Mouse (Mus musculus): ENCODE results near the gene Cdkn2aipnl. TPM values are rescaled to one million over a fixed set of nuclear protein-coding genes. Genes with fewer than 3 reads are reported as not detected.
A peak's percentile ranks its signal among the peaks of the same experiment; 100 is the strongest.

The Cdkn2aipnl gene
- polyA plus RNA-seq, 1 experiment from 2014 or later = 114 TPM

DNA sequence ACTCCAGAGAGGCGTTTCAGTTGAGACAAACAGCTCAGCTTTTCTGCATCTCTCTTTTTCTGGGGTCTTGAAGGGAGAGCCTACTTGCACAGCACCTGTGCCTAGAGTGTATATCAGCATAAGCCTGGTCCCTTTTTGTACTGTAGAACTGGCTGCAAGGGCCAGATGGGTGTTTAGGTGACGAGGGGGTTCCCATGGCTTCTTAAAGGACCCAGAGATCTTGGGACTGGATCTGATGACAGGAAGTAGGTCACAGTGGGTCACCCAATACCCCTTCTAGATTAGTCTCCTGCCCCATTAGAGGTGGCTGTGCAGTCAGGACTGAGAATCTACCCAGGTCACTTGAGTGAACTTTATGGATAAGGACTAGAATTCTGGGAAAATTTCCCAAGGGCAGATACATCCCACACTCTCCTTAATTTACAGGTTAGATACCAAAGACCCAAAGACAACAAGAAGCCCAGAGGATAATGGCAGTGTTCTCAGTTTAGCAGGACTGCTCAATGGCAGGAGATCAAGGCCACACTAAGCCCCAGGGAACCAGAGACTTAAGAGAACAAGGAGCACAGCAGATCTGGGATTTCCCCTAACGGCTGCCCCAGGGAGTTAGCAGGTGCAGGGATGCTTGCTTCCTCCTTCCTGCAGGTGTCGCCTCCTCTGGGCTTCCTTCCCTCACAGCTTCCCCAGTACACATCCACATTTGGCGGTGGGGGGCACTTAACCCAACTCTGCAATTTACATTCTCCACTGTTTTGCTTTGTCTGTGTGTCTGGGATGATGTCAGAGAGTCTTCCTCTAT, 31.6 kb upstream of the Cdkn2aipnl start:
- WGBS = 66% methylated on average over 5 of the region's 5 CpGs
- no peaks in the 10 kb centered on the region for H3K4me1 ChIP-seq
- H3K9me3 ChIP-seq = no peaks in the 10 kb centered on the region
- no peak overlapping the region for H3K4me3 ChIP-seq (replicated peaks)
- no peak for ATAC-seq (ENCODE audit: low FRiP score)
- no peaks in the 10 kb centered on the region for H3K36me3 ChIP-seq (replicated peaks)
- H3K4me2 ChIP-seq = no peak overlapping the region
- no peak overlapping the region for H3K27ac ChIP-seq
- H3K27me3 ChIP-seq = no peaks in the 10 kb centered on the region
- H3K9ac ChIP-seq = no peak overlapping the region

GRCm38 (mm10) chr11:51937361-51937781, 30.1 kb upstream of the Cdkn2aipnl start:
- no peak overlapping the region for H3K27ac ChIP-seq
- 62% methylated on average over 6 of the region's 6 CpGs for WGBS
- ATAC-seq (ENCODE audit: low FRiP score) = no peak

DNA sequence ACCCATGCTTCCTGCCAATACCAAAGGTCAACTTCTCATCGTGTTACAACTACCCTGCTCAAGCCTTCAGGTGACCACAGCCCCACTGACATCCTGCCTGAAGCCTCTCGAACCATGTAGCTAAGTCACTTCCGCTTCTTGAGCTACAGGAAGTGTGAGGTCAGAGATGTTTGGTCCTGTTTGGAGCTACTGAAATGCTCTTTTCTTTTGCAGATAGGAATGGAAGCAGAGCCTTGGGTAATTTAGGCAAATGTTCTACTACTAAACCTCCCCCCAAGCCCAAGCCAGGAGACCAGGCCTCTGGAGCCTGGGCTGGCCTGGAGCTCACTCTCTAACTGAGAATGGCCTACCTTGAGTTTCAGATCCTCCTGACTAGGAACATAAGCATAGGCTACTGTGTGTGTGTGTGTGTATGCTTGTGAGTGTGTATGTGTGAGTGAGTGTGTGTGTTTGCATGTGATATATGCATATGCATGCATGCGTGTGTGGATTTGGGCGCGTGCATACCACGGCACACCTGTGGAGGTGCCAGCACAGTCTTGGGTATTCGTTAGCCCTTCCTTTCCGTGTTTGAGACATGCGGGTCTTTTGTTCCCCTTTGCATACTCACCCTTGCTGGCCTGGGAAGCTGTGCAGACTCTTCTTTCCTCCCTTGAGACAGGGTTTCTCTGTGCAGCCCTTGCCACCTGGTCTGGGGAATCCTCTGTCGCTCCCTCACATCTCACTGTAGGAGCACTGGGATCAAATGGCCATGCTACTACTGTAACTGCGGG, 28.5 kb upstream of the Cdkn2aipnl start:
- Histone ChIP-seq H3K4me2 (no peak overlapping the region), H3K4me3 (replicated peaks) (no peak overlapping the region), H3K9ac (no peak overlapping the region), H3K4me1 (peaks cover 12% of the 10 kb centered on the region), H3K9me3 (no peaks in the 10 kb centered on the region), H3K36me3 (replicated peaks) (no peaks in the 10 kb centered on the region), H3K27ac (no peak overlapping the region), H3K27me3 (no peaks in the 10 kb centered on the region)
- no peak for ATAC-seq (ENCODE audit: low FRiP score)
- WGBS = 85% methylated on average over 12 of the region's 12 CpGs

More at GRCm38 (mm10) chr11:51937361-51937781, 30.1 kb upstream of the Cdkn2aipnl start:
- Histone ChIP-seq H3K36me3 (replicated peaks) (no peaks in the 10 kb centered on the region), H3K27me3 (no peaks in the 10 kb centered on the region), H3K9me3 (no peaks in the 10 kb centered on the region), H3K9ac (no peak overlapping the region), H3K4me2 (no peak overlapping the region), H3K4me3 (replicated peaks) (no peak overlapping the region), H3K4me1 (no peaks in the 10 kb centered on the region)

DNA sequence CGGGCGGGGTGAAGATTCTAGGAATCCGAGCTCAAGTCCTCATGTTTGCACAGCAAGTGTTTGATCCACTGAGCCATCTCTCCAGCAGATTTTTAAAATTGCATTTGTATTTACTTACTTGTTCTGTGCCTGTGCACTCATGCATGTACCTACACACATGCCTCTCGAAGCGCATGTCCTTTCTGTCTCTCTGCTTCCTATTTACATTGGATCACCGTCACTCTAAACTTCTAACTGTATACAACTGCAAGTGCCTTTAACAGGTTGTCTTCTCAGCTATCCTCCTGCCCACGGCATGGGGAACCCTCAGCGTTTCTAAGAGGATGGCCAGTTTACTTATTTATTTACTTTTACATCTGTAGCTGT, 27.9 kb upstream of the Cdkn2aipnl start:
- Histone ChIP-seq H3K4me2 (no peak overlapping the region), H3K36me3 (replicated peaks) (no peaks in the 10 kb centered on the region), H3K9me3 (no peaks in the 10 kb centered on the region), H3K4me1 (peaks cover 12% of the 10 kb centered on the region), H3K9ac (no peak overlapping the region), H3K27me3 (no peaks in the 10 kb centered on the region), H3K4me3 (replicated peaks) (no peak overlapping the region), H3K27ac (no peak overlapping the region)
- WGBS = 90% methylated on average over 8 of the region's 8 CpGs
- no peak for ATAC-seq (ENCODE audit: low FRiP score)

DNA sequence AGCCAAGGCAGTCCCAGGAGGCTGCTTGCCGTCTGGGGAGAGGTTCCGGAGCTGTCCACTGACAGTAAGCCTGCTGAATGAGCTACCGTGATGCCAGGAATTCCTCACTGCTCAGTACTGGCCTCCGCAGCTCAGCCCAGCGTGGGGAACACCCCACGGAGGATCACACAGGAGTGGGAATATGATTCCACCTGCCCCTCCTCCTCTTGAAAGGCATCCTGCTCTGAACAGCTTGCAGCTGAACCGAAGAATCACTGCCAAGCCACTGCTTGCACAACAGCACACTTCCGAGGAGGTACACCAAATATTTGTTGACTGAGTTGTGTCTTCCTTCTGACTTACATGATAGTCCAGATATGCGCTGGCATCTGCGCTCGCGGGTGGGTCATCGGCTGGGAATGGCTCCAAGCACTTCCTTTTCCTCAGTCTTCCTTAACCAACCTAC, 26.9 kb upstream of the Cdkn2aipnl start:
- Histone ChIP-seq H3K9me3 (no peaks in the 10 kb centered on the region), H3K36me3 (replicated peaks) (no peaks in the 10 kb centered on the region), H3K27me3 (no peaks in the 10 kb centered on the region), H3K4me1 (peaks cover 16% of the 10 kb centered on the region), H3K4me3 (replicated peaks) (no peak overlapping the region), H3K4me2 (no peak overlapping the region), H3K9ac (no peak overlapping the region), H3K27ac (no peak overlapping the region)
- ATAC-seq (ENCODE audit: low FRiP score) = no peak
- WGBS = 82% methylated on average over 13 of the region's 13 CpGs

DNA sequence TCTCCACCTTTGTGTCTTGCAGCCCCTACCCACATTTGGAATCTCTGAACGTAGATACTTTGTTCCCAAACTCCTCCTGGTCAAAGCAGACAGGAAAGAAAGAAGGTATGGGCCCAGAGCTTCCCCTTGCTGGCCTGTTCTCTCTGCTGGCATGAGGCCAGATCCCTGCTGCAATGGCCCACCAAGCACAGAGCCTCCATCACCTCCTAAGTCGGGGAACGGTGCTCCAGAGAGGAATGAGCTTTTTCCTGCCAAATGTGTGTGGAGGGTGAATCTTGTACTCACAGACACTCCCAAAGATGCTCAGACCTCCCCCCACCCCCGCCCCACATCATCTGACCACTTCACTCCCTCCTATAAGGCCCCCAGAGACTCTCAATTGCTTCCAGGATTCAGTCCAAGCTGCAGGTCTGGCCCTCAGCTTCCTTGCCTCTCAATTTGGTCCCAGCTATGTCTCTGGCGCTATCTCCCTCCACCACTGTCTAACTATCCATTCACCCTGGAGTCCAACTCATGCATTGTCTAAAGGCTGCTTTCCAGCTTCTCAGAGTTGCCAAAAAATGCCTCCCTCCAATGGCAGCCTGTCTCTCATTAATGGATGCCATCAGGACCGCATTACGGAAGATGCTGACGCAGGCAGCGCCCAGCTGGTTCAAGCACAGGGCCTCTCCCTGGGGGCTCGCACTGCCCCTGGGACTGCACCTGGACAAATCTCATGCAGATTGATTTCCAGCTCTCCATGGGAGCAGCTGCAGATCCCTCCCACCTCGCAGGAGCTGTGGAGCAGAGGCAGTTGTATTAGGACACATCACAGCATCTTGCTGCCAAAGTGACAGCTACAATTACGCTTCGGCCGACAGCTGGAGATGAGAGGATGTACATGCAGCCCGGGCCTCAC, 24.6 kb upstream of the Cdkn2aipnl start:
- Histone ChIP-seq H3K9ac (no peak overlapping the region), H3K36me3 (replicated peaks) (no peaks in the 10 kb centered on the region), H3K27me3 (no peaks in the 10 kb centered on the region), H3K4me3 (replicated peaks) (no peak overlapping the region), H3K27ac (0 out of 2 replicates have a peak overlapping the region, but pooled peaks have one; percentile 56), H3K9me3 (no peaks in the 10 kb centered on the region), H3K4me2 (no peak overlapping the region), H3K4me1 (peaks cover 18% of the 10 kb centered on the region)
- peak; percentile 60 for ATAC-seq (ENCODE audit: low FRiP score)
- WGBS = 57% methylated on average over 15 of the region's 15 CpGs

- 56% methylated on average over 6 of the region's 6 CpGs for WGBS
- no peak overlapping the region for H3K9ac ChIP-seq
- H3K36me3 ChIP-seq (replicated peaks) = no peaks in the 10 kb centered on the region
- H3K4me1 ChIP-seq = peaks cover 18% of the 10 kb centered on the region
- ATAC-seq (ENCODE audit: low FRiP score) = 0 out of 2 replicates have a peak, but pooled peaks have one; percentile 14
- no peak overlapping the region for H3K4me3 ChIP-seq (replicated peaks)
- no peaks in the 10 kb centered on the region for H3K27me3 ChIP-seq
- no peak overlapping the region for H3K4me2 ChIP-seq
- H3K27ac ChIP-seq = 0 out of 2 replicates have a peak overlapping the region, but pooled peaks have one; percentile 56
- no peaks in the 10 kb centered on the region for H3K9me3 ChIP-seq
These were observed 24.0 kb upstream of the Cdkn2aipnl start for GRCm38 (mm10) chr11:51943500-51943841.

DNA sequence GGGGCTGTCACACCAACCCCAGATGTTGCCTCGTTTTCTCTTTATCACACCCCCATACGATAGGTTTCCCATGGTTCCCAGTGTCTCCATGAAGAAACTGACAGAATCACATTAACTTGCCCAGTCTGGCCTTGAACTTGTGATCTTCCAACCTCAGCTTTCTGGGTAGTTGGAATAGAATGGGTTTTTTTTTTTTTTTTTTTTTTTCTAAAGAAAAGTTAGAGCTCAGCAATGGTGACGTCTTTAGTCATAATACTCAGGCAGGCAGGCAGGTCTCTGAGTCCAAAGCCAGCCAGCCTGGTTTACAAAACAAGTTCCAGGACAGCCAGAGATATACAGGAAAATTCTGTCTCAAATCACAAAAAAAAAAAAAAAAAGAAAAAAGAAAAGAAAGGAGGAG, 23.2 kb upstream of the Cdkn2aipnl start:
- Histone ChIP-seq H3K4me3 (replicated peaks) (no peak overlapping the region), H3K36me3 (replicated peaks) (no peaks in the 10 kb centered on the region), H3K4me2 (no peak overlapping the region), H3K4me1 (peaks cover 18% of the 10 kb centered on the region), H3K27ac (no peak overlapping the region), H3K27me3 (no peaks in the 10 kb centered on the region), H3K9ac (no peak overlapping the region), H3K9me3 (no peaks in the 10 kb centered on the region)
- no peak for ATAC-seq (ENCODE audit: low FRiP score)
- 80% methylated on average over 3 of the region's 3 CpGs for WGBS

GRCm38 (mm10) chr11:51945548-51945947, 21.9 kb upstream of the Cdkn2aipnl start:
- H3K9me3 ChIP-seq = no peaks in the 10 kb centered on the region
- H3K4me2 ChIP-seq = no peak overlapping the region
- H3K4me3 ChIP-seq (replicated peaks) = no peak overlapping the region
- ATAC-seq (ENCODE audit: low FRiP score) = no peak
- peaks cover 18% of the 10 kb centered on the region for H3K4me1 ChIP-seq
- H3K27ac ChIP-seq = no peak overlapping the region
- no peaks in the 10 kb centered on the region for H3K27me3 ChIP-seq
- WGBS = 47% methylated on average over 8 of the region's 8 CpGs
- H3K36me3 ChIP-seq (replicated peaks) = no peaks in the 10 kb centered on the region
- no peak overlapping the region for H3K9ac ChIP-seq

DNA sequence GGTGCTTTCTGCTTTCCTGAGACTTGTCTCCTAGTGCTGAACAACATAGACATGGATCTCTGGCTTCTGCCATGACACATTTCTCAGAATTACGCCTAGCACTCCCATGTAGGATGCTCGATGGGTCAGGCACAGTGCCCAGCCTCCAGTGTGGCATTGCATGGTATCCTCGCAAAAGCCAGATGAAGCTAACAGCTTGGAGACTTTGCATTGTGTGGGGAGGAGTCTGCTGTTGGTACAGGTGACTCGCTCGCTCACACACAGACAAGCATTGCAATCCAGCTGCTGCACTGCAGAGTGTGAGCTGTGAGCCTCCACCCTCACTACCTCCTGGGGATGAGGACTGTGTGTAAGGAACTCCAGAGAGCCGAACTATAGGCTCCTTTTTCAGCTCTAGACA, 21.3 kb upstream of the Cdkn2aipnl start:
- H3K9ac ChIP-seq = no peak overlapping the region
- peaks cover 18% of the 10 kb centered on the region for H3K4me1 ChIP-seq
- WGBS = 82% methylated on average over 6 of the region's 6 CpGs
- H3K4me2 ChIP-seq = no peak overlapping the region
- H3K36me3 ChIP-seq (replicated peaks) = no peaks in the 10 kb centered on the region
- no peaks in the 10 kb centered on the region for H3K27me3 ChIP-seq
- no peak overlapping the region for H3K4me3 ChIP-seq (replicated peaks)
- no peaks in the 10 kb centered on the region for H3K9me3 ChIP-seq
- H3K27ac ChIP-seq = no peak overlapping the region
- no peak for ATAC-seq (ENCODE audit: low FRiP score)

DNA sequence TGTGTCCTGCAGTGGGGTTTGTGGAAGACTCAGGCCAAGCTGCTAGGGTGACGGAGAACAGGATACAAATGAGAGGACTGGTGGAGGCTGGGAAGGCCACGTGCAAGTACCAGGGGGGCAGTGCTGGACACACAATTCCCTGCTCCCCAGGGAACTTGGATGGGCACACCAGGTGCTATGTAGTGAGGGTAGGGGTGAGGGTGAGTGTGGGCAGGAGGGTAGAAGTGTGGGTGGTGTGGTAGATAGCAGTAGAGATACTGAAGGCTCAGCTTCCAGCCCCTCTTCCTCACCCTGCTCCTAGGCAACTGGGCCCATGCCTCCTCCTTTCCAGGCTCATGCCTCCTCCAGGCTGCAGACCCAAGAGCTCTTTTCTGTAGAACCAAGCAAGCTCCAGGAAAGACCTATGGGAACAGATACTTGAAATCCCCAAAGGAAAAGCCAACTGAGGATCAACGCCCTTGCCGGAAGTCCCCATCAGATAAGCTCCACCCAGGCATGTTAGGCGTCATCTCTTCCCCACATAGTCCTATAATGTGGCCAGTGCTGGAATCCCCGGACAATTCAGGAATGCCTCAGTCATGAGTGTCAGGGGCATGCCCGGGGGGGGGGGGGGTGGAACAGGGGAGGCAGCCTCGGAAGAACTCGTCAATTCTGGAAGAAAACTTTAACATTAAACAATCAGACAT, 18.2 kb upstream of the Cdkn2aipnl start:
- no peak for ATAC-seq (ENCODE audit: low FRiP score)
- Histone ChIP-seq H3K27me3 (no peaks in the 10 kb centered on the region), H3K9ac (no peak overlapping the region), H3K36me3 (replicated peaks) (no peaks in the 10 kb centered on the region), H3K9me3 (no peaks in the 10 kb centered on the region), H3K4me3 (replicated peaks) (no peak overlapping the region), H3K27ac (no peak overlapping the region), H3K4me2 (no peak overlapping the region), H3K4me1 (peaks cover 6% of the 10 kb centered on the region; the same call in 1 of the 2 replicates)
- 84% methylated on average over 9 of the region's 9 CpGs for WGBS

Data from forebrain, embryonic 12.5 days (tissue).